In genomic region chr2:132150926-132151325, GRCm38 (mm10) we compare ENCODE assay signal across 18 mouse cellular contexts.
"Had no signal": no experiment of that assay in that cellular context is flagged by ENCODE, and none has a peak within 500 bp of the region (broad histone marks: within the 10 kb centered on the region; RNA-seq: fewer than 3 reads in every experiment).

No protein-coding gene starts in this region.

- H3K27me3 ChIP-seq: midbrain, embryonic 15.5 days; neural tube, embryonic 13.5 days had no signal

- H3K4me1 ChIP-seq: limb, embryonic 12.5 days; limb, embryonic 15.5 days; midbrain, embryonic 12.5 days had no signal

- H3K9me3 ChIP-seq: kidney, embryonic 15.5 days; limb, embryonic 12.5 days; limb, embryonic 15.5 days; midbrain, embryonic 12.5 days; midbrain, embryonic 15.5 days; neural tube, embryonic 13.5 days had no signal

- H3K9ac ChIP-seq: kidney, embryonic 15.5 days; limb, embryonic 12.5 days; limb, embryonic 15.5 days; liver, embryonic 14.5 days; liver, postnatal 0 days; lung, embryonic 14.5 days; midbrain, embryonic 12.5 days; midbrain, embryonic 15.5 days; neural tube, embryonic 13.5 days had no signal

- H3K4me2 ChIP-seq: kidney, embryonic 15.5 days; limb, embryonic 12.5 days; limb, embryonic 15.5 days; liver, embryonic 11.5 days; lung, embryonic 14.5 days; midbrain, embryonic 12.5 days; midbrain, embryonic 15.5 days; neural tube, embryonic 13.5 days had no signal

- H3K36me3 ChIP-seq: kidney, embryonic 15.5 days; limb, embryonic 12.5 days; limb, embryonic 15.5 days; midbrain, embryonic 12.5 days; midbrain, embryonic 15.5 days; neural tube, embryonic 13.5 days had no signal

- DNase-seq: left cerebral cortex, postnatal 4 days; liver, postnatal 0 days; retina, postnatal 1 day; right cerebral cortex, postnatal 25 days; spleen, adult 18-20 months; thymus, postnatal 14 days had no signal

- ATAC-seq: liver, postnatal 0 days; lung, postnatal 0 days; midbrain, embryonic 15.5 days had no signal

- H3K4me3 ChIP-seq: kidney, embryonic 15.5 days; limb, embryonic 12.5 days; limb, embryonic 15.5 days; midbrain, embryonic 12.5 days; midbrain, embryonic 15.5 days; myocyte; neural tube, embryonic 13.5 days had no signal

- H3K27ac ChIP-seq: kidney, embryonic 15.5 days; limb, embryonic 12.5 days; limb, embryonic 15.5 days; liver, embryonic 14.5 days; midbrain, embryonic 12.5 days; midbrain, embryonic 15.5 days; neural tube, embryonic 13.5 days; stomach, postnatal 0 days had no signal
